Mouse (Mus musculus) brain, embryonic 18.5 days (tissue): ENCODE data around the gene Selenov.
"Not testable (repeated sequence)": the region's sequence is repeated elsewhere in the genome, so short reads cannot be mapped to it uniquely, and the experiment has no call there.

Experiments
- DNase-seq: peaks from one replicate; pipeline ENCODE4 v3.0.0-alpha.2; 2012; ENCODE audit warnings: low read depth, low spot score

Gene Selenov

DNA sequence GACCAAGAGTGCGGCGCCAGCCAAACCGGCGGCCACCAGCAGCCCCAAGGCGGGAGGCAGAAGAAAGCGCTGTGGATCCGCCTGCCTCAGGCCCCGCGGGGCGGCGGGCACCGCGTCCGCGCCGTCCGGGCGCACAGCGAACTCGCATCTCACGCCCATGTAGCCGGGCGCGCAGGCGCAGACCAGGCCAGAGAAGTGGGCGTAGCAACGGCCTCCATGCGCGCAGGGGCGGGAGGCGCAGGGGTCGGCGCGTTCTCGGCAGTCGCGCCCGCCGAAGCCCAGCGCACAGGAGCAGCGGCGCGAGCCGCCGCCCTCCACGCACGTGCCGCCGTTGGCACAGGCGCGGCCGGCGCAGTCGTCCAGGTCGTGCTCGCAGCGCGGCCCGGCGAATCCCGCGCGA lies 3.5 kb upstream of the Selenov start:
- DNase-seq, result no peak

DNA sequence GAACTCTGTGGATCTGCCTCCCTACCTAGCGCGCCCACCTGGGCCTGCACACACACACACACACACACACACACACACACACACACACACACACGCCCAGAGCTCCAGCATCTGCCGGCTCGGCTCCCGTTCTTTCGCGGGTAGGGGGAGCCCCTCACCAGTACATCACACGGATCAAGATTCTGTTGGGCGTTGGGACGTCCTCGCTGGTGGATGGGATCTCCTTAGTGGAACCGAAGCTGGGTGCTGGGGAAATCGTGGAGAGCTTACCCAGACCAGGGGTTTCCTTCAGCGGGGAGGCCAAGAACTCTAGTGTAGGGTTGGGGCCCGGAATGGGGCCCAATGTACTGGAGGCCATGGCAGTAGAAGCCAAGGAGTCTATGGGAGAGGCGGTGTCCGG lies 821 bp downstream of the Selenov start:
- DNase-seq, result no peak

DNA sequence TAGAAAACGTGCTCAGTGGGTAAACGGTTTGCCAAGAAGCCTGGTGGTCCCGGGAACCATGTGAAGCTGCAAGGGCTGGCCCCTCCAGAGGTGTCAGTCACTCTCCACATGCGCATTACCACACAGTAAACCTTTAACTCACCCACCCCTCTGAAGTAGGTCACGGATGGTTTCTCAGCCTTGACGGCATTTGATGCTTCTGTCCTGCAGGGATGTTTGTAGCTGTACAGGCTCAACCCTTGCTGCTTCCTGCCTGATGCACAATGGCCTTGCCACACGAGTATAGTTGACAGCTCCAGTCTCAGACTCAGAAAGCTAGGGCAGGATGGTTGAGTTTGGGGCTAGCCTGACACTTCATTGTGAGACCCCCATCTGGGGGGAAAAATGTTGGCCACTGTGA lies 10.4 kb downstream of the Selenov start:
- DNase-seq, result no peak

DNA sequence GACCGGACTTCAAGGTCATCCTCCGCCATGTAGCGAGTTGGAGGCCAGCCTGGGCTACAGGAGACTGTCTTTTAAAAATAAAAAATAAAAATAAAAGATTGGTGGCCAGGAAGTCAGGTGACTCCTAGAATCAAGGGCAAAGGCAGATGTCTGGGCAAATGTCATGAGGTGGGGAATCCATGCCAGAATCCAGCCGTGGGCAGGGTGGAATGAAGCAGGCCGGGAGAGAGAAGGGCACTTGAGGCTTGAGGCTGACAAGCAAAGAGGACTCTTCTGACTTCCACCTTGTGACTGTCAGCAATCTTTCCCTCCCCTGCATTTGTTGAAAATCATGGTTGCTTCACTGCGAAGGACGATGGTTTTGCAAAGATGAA lies 12.7 kb downstream of the Selenov start:
- no peak for DNase-seq

DNA sequence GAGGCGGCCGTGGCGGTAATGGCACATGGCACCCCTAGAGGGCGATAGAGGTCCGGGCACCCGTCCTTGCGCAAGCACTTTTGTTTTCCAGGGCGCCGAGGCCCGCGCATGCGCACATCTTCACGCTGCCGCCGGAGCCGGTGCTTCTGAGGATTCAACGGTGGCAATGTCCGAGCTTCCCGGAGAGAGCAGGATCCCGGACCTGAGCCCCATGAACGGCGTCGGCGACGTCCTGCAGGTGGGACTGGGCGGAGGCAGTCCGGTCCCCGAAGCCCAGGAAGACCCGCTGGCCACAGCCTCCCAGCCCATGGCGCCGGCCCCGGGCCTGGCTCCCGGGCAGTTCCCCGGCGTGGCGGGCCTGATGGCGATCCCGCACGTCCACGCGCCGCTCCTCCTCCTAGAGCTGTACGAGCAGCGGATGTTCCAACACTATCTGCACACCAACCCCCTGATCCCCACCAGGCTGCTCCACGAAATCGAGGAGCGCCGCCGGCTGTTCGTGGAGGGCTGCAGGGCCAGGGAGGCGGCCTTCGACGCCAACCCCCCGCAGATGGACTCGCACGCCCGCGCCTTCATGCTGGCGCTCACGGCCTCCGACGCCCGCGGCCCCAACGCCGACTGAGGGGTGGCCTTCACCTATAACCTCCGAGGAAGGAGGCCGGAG lies 13.2 kb downstream of the Selenov start, which contains the start of gene Eid2b:
TSS of gene Eid2b (plus strand) at position 125 of the 664 bp plus-strand sequence.
- DNase-seq, result peak; percentile 78

DNA sequence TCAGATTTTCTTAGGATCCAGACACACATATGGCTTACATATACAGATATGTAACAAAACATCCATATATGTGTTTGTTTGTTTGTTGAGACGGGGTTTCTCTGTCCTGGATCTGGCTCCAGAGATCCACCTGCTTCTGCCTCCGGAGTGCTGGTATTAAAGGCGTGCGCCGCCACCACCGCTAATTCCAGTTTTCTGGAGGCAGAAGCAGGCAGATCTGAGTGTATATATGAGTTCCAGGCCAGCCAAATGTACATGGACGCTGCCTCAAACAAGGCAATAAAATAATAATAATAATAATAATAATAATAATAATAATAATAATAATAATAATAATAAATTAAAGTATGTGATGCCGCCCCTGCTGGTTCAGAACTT lies 13.8 kb downstream of the Selenov start:
- DNase-seq, result no peak

DNA sequence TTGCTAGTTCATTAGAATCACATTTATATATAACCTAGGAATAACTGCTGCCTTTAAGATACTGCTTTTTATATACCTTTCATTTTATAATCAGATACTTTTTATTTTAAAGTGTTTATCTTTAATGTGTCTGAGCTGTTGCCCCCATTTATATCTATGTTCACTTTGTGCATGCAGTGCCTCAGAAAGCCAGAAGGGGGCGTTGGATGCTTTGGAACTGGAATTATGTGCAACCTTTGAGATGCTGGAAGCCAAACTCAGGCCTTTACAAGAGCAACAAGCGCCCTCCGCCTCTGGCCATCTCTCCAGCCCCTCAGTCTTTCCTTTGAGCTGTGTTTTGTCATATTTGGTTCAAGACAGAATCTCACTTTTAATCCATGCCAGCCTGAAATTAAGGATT lies 19.2 kb downstream of the Selenov start:
- no peak for DNase-seq

DNA sequence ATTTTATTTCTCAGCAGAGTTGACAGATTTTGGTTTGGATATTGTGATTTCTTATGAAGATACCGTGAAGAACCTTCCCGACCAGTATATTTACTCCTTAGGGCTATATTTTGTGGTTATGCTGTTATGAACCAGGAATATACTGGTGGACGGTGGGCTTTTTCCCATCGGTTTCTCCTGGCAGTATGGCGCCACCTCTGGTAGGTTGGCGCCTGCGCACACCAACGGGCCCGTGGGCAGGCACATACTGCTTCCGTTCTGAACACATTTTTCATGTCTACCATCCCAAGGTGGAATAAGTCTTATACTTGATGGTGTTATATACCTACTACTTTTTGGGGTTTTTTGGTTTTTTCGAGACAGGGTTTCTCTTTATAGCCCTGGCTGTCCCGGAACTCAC lies 21.6 kb downstream of the Selenov start:
- DNase-seq, result no peak

DNA sequence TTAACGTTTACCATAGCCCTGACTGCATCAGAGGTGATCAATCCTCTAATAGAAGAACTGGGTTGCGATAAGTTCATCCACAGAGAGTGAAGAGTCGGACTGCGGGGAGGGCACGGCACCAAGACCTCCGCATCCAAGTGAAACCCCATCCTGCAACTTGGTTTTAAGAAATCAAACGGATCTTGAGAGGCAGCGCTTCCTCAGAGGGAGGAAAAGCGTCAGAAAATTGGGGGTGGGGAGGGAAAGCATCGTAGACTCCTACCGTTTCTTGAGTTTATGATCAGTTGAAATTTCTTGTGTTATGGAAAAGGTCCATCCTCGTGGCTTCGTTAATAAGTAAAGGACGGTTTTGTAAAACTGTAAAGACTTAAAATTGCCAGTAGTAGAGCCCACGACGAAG lies 22.4 kb downstream of the Selenov start:
- DNase-seq, result no peak

DNA sequence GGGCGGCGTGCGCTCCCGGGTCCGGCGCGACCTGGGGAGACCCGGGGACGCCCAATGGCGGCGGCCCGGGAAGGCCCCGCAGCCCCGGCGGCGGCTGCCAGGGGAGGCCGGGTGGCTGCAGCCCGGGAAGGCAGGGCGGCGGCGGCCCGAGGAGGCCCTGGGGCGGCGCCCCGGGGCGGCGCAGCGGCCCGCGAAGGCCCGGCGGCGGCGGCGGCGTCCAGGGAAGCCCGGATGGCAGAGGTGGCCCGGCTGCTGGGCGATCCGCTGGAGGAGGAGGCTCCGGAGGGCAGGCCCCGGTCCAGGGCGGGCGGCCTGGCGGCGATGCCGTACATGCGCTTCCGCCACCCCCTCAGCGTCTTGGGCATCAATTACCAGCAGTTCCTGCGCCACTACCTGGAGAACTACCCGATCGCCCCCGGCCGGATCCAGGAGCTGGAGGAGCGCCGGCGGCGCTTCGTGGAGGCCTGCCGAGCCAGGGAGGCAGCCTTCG lies 22.9 kb downstream of the Selenov start:
- DNase-seq, result no peak

DNA sequence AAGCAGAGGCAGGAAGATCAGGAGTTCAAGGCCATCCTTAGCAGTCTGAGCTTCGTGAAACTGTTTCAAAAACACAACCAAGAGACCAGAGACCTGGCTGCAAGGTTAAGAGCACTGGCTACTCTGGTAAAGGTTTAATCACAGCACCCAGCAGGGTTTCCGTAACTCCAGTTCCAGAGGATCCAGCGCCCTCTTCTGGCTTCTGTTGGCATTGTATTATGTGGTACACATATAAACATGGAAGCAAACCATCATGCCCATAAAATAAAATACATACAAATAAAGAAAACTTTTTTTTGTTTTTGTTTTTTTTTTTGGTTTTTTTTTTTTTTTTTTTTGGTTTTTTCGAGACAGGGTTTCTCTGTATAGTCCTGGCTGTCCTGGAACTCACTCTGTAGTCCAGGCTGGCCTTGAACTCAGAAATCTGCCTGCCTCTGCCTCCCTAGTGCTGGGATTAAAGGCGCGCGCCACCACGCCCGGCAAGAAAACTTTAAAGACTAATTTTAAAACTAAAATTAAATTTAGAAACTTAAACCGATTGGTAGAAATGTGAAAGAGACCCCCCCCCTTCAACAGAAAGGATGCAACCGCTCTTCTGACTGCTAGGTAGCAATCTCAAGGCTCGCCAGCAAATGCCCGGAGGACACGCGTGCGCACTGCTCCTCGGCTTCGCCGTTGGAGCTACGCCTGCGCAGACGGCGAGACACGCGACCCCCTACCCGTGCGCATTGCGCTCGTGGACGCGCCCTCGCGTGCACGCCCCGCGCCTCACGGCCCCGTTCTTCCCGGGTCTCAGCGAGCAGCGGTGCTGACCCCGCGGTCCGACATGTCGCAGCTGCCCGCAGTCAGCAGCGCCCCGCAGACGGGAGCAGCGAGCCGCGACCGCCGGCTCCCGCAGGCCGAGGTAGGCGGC lies 23.6 kb downstream of the Selenov start, which contains the start of gene Eid2:
TSS of gene Eid2 (plus strand) at position 753 of the 913 bp plus-strand sequence.
- DNase-seq, result peak; percentile 82

DNA sequence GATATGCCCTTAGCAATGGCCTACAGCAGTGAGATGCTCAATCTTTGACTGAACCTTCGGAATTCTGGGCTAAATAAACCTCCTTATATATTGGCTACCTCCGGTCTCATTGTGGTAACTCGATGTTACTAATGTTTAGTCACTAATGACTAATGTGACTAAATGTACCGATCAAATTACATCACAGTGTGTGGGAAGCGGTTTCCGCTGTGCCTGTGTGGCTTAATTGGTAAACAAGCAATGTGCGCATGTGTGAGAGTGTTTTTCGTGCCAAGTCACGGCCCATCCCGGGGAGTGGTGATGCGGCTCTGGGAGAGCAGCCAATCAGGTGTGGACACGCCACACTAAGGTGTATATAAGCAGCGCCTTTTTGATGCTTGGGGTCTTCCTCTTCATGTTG lies 25.6 kb downstream of the Selenov start:
- no peak for DNase-seq

DNA sequence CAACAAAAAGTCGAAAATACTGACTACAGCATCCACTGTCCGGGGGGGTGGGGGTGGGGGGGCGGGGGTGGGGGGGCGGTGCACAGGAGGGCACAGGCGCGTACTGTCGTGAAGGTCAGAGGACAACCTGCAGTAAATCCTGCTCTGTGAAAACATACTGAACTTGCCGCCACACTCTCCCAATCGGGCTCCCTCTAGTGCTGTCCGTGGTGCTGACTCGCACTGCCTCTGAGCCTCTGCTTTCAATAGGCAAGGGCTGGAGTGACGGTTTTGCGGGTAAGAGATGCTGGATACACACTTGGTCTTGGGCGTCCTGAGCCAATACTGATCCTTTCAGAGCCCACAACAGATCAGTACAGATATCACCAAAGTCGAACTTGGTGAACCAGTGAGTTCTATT lies 27.2 kb downstream of the Selenov start:
- DNase-seq, result no peak

DNA sequence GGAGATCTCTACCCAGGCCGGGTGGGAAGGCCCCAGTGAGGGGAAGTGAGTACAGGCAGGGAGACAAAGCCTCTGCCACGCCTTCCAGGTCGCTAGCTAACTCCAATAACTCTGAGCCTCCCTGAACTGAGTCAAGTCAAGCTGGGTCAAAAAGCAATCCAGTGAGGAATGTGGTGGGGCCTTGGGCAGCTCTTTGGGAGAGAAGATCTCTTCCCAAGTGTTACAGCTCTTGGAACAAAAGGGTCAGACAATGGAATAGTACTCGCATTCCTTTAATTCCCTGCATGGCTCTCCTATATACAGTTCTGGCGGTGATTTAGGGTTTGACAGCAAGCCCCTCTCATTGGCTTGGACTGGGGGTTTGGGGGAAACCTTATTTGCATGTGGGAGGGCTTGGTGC lies 28.1 kb downstream of the Selenov start:
- DNase-seq, result no peak

DNA sequence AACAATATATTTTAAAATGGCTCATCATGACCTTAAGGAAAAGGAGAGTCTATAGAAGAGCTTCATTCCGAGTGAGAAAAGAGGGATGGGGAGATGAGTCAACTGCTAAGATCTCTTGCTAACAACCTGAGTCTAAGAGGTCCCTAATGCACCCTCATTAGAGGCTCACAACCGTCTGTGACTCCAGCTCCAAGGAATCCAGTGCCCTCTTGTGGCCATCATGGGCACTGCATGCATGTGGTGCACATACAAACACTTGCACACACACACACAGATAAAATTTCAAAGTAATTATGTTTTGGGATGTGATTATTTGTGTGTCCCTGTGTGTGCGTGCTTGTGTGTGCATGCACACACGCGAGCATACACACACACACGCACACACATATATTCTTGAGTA lies 35.5 kb downstream of the Selenov start:
- DNase-seq, result no peak

DNA sequence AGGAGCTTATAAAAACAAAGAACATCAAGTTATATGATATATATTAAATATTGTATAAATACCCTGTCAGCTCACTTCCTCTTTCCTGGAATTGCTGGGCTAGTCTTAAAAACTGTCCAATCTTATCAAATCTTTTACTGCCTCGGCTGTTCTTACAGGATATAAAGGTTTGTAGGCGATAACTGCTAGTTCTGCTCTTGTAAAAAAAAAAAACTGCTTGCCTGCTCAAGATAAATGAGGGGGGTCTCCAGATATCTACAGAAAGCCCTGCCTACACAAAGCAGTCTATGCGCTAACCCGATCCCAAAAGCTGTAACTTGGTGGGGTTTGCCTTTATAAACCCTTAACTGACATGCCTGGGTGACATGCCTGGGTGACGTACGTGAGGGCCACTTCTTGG lies 36.4 kb downstream of the Selenov start:
- no peak for DNase-seq

DNA sequence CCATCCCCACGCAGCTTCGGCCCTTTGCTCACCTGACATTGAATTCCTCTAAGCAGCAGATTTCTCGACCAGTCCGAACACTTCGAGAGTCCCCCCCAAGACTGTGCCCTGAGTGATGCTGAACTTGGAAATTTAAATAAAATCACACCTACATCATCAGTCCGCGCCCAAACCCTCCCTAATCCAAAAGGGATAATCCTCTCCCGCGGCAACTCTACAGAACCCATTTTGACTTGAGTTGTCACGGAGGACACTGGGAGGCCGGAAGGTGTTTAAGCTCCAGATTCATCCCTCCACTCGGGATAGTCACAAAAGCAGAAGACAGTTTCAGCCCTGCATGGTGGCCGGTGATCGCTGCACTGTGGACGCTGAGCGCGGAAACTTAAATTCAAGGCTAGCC lies 39.0 kb downstream of the Selenov start:
- DNase-seq, result no peak

DNA sequence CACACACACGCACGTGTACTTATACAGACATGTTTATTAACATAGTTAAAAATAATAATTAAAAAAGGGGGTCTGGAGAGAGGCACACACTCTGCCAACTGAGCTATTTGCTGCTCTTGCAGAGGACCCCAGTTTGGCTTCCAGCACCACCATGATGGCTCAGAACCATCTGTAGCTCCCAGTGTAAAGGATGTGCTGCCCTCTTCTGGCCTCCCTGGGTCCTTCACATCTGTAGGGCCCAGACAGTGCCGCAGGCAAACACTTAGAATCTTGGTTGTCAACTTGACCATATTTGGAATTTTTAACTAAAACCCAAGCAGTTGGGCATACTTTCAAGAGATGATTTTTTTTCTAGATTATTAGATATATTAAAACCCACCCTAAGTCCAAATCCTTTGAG lies 42.0 kb downstream of the Selenov start:
- no peak for DNase-seq

DNA sequence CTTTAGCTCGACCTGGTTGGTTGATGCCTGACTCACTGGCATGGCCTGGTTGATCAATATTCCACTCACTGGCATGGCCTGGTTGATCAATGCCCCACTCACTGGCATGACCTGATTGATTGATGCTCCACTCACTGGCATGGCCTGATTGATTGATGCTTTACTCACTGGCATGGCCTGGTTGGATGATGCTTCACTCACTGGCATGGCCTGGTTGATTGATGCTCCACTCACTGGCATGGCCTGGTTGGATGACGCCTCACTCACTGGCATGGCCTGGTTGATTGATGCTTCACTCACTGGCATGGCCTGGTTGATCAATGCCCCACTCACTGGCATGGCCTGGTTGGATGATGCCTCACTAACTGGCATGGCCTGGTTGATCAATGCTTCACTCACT lies 47.0 kb downstream of the Selenov start:
- not testable (repeated sequence) for DNase-seq
